Mouse (Mus musculus): ENCODE data around the gene 4833427G06Rik. TPM values are rescaled to one million over a fixed set of nuclear protein-coding genes. Genes with fewer than 3 reads are reported as not detected.

The 4833427G06Rik gene
- total RNA-seq, 2 experiments from 2014 or later = not detected

- DNase-seq (ENCODE audit: low spot score in 2 of 2) = no peak
These were observed 31.1 kb downstream of the 4833427G06Rik start for GRCm38 (mm10) chr9:51070801-51071200.

GRCm38 (mm10) chr9:51068202-51068601 is 33.7 kb downstream of the 4833427G06Rik start:
- DNase-seq (ENCODE audit: low spot score in 2 of 2) = no peak

GRCm38 (mm10) chr9:51060601-51061000 is 41.3 kb downstream of the 4833427G06Rik start, which contains the start of gene Btg4:
TSS of gene Btg4 (plus strand) at chr9:51060901.
- no peak for DNase-seq (ENCODE audit: low spot score in 2 of 2)

- peak; percentile 23 to 34 for DNase-seq (ENCODE audit: low spot score in 2 of 2)
These were observed 42.8 kb downstream of the 4833427G06Rik start for GRCm38 (mm10) chr9:51058951-51059521.

- peak in 1 of 2 experiments; percentile 16 for DNase-seq (ENCODE audit: low spot score in 2 of 2)
These were observed 45.2 kb downstream of the 4833427G06Rik start for GRCm38 (mm10) chr9:51056360-51057324.

- no peak for DNase-seq (ENCODE audit: low spot score in 2 of 2)
These were observed 49.7 kb downstream of the 4833427G06Rik start for GRCm38 (mm10) chr9:51052180-51052579.

- no peak for DNase-seq (ENCODE audit: low spot score in 2 of 2)
These were observed 59.7 kb downstream of the 4833427G06Rik start for GRCm38 (mm10) chr9:51042136-51042535.

GRCm38 (mm10) chr9:51041491-51041980 is 60.3 kb downstream of the 4833427G06Rik start:
- no peak for DNase-seq (ENCODE audit: low spot score in 2 of 2)

GRCm38 (mm10) chr9:51032785-51033529 is 68.9 kb downstream of the 4833427G06Rik start:
- no peak for DNase-seq (ENCODE audit: low spot score in 2 of 2)

- no peak for DNase-seq (ENCODE audit: low spot score in 2 of 2)
These were observed 69.6 kb downstream of the 4833427G06Rik start for GRCm38 (mm10) chr9:51032291-51032690.

- DNase-seq (ENCODE audit: low spot score in 2 of 2) = no peak
These were observed 70.3 kb downstream of the 4833427G06Rik start for GRCm38 (mm10) chr9:51031603-51032002.

Small RNA genes lying within 50 kb of the gene (microRNA-seq; reads per million reads assigned to microRNA genes)
- 7.6 to 8.2 reads per million in 2 experiments for gene Mir34b
- 133 to 178 reads per million in 2 experiments for gene Mir34c

Other genes with a start within 250 kb of the 4833427G06Rik start
- 10 to 100 TPM; 57.7 to 86.6 TPM for gene Sik2, start 93.0 kb downstream of the 4833427G06Rik start, total RNA-seq (2021)
- not detected for gene Btg4, start 41.2 kb downstream of the 4833427G06Rik start, total RNA-seq (2021)
- 1 to 10 TPM; 5.4 to 6.3 TPM for gene Layn, start 25.0 kb downstream of the 4833427G06Rik start, total RNA-seq (2021)
- not detected for gene Gm32742, start 63.4 kb upstream of the 4833427G06Rik start, total RNA-seq (2021)
- gene Pou2af1, start 111.6 kb upstream of the 4833427G06Rik start, total RNA-seq (2021) = not detected
- gene Colca2, start 176.5 kb upstream of the 4833427G06Rik start, total RNA-seq (2021) = 1 to 10 TPM in 1 of 2 experiments, under 1 TPM in 1; 0.86 to 1.5 TPM
- gene 1810046K07Rik, start 226.8 kb upstream of the 4833427G06Rik start, total RNA-seq (2021) = not detected